11 mouse cellular contexts compared by ENCODE assay signal in the genomic region with DNA sequence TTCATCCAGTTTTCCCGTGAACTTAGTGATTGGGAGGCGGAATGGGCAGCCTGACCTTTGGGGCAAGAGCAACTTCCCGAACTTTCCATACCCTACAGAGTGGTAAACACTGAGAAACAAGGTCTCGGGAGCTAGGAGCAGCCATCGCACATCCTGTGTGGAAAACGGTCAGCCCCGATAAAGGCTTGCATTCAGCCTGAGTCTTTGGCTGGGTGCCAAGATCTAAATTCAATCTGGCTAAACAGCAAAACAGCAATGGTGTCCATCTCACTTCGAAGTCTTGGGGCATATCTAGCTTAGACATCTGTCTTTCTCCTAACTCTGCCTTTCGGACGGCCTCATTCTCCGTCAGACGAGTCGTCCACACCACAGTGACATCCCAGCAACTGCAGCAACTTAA.
DNase-seq lines count a peak whose midpoint lies in the region; ATAC-seq lines count a peak whose summit lies in the region.
"Had no signal": no experiment of that assay in that cellular context is flagged by ENCODE, and none has a peak within 500 bp of the region (broad histone marks: within the 10 kb centered on the region; RNA-seq: fewer than 3 reads in every experiment).

No protein-coding gene starts in this region.

- H3K4me1 ChIP-seq in hindbrain, embryonic 16.5 days (ENCODE audit: control insufficient read depth, insufficient read depth, low read depth, low read length) = no peaks in the 10 kb centered on the region
- peaks cover 11% of the 10 kb centered on the region for H3K4me1 ChIP-seq in hindbrain, embryonic 13.5 days (replicated peaks)
- H3K4me1 ChIP-seq in embryonic facial prominence, embryonic 15.5 days = peaks cover 29% of the 10 kb centered on the region

- H3K27me3 ChIP-seq in hindbrain, embryonic 16.5 days (replicated peaks; ENCODE audit: control insufficient read depth, insufficient read depth, low read length) = no peaks in the 10 kb centered on the region
- no peaks in the 10 kb centered on the region for H3K27me3 ChIP-seq in hindbrain, embryonic 13.5 days
- H3K27me3 ChIP-seq in embryonic facial prominence, embryonic 15.5 days = no peaks in the 10 kb centered on the region
- H3K27me3 ChIP-seq: hindbrain, embryonic 15.5 days had no signal

- ATAC-seq in hindbrain, embryonic 16.5 days = peak; percentile 64
- ATAC-seq in hindbrain, embryonic 13.5 days (ENCODE audit: low FRiP score) = no peak
- ATAC-seq in embryonic facial prominence, embryonic 15.5 days (ENCODE audit: insufficient number of reproducible peaks, low FRiP score, low TSS enrichment, low read depth) = no peak

- H3K9me3 ChIP-seq in hindbrain, embryonic 16.5 days (ENCODE audit: control insufficient read depth, low read length) = no peaks in the 10 kb centered on the region
- no peaks in the 10 kb centered on the region for H3K9me3 ChIP-seq in hindbrain, embryonic 13.5 days
- no peaks in the 10 kb centered on the region for H3K9me3 ChIP-seq in embryonic facial prominence, embryonic 15.5 days (replicated peaks)
- H3K9me3 ChIP-seq: hindbrain, embryonic 15.5 days had no signal

- no peak overlapping the region for H3K4me2 ChIP-seq in hindbrain, embryonic 16.5 days (ENCODE audit: low read length)
- no peak overlapping the region for H3K4me2 ChIP-seq in hindbrain, embryonic 13.5 days
- no peak overlapping the region for H3K4me2 ChIP-seq in embryonic facial prominence, embryonic 15.5 days (replicated peaks)
- H3K4me2 ChIP-seq: hindbrain, embryonic 15.5 days had no signal

- H3K4me3 ChIP-seq in hindbrain, embryonic 16.5 days (ENCODE audit: low read length) = no peak overlapping the region
- H3K4me3 ChIP-seq in hindbrain, embryonic 13.5 days = no peak overlapping the region
- no peak overlapping the region for H3K4me3 ChIP-seq in embryonic facial prominence, embryonic 15.5 days (replicated peaks)
- H3K4me3 ChIP-seq: hindbrain, embryonic 15.5 days had no signal

- H3K36me3 ChIP-seq in hindbrain, embryonic 16.5 days (ENCODE audit: control insufficient read depth, insufficient read depth, low read length) = no peaks in the 10 kb centered on the region
- H3K36me3 ChIP-seq in hindbrain, embryonic 13.5 days = no peaks in the 10 kb centered on the region
- no peaks in the 10 kb centered on the region for H3K36me3 ChIP-seq in embryonic facial prominence, embryonic 15.5 days
- H3K36me3 ChIP-seq: G1E; hindbrain, embryonic 15.5 days had no signal

- no peak overlapping the region for H3K27ac ChIP-seq in hindbrain, embryonic 16.5 days (ENCODE audit: low read depth, low read length)
- no peak overlapping the region for H3K27ac ChIP-seq in hindbrain, embryonic 13.5 days
- H3K27ac ChIP-seq in embryonic facial prominence, embryonic 15.5 days (replicated peaks) = peak overlapping the region; percentile 8; the same call in 1 of the 2 replicates
- H3K27ac ChIP-seq: hindbrain, embryonic 15.5 days; liver, embryonic 14.5 days had no signal

- DNase-seq in Muller cell, postnatal 12 days (ENCODE audit: inconsistent ontology term) = peak; percentile 29
- DNase-seq in kidney, postnatal 4 days = peak; percentile 23 to 48
- DNase-seq in layer of hippocampus, adult 18-20 months (ENCODE audit: low spot score in 2 of 2) = no peak
- no peak for DNase-seq in spleen, postnatal 4 days (ENCODE audit: low spot score in 2 of 2)
- DNase-seq: cerebellum, adult 9-11 months had no signal

- no peak overlapping the region for H3K9ac ChIP-seq in hindbrain, embryonic 16.5 days (ENCODE audit: low read depth, low read length)
- H3K9ac ChIP-seq in hindbrain, embryonic 13.5 days = no peak overlapping the region
- no peak overlapping the region for H3K9ac ChIP-seq in embryonic facial prominence, embryonic 15.5 days
- H3K9ac ChIP-seq: hindbrain, embryonic 15.5 days; liver, embryonic 14.5 days had no signal

- WGBS in hindbrain, embryonic 16.5 days = 50% methylated on average over 13 of the region's 13 CpGs
- 55% methylated on average over 13 of the region's 13 CpGs for WGBS in hindbrain, embryonic 13.5 days
- 42% methylated on average over 13 of the region's 13 CpGs for WGBS in embryonic facial prominence, embryonic 15.5 days

Comparison
In these comparisons a context has a peak if more than half of its experiments do, and no peak if none do; other contexts are left out.
1. DNase-seq: peak in Muller cell, postnatal 12 days (single experiment) and kidney, postnatal 4 days (2 of 2); none in layer of hippocampus, adult 18-20 months (0 of 2) and spleen, postnatal 4 days (0 of 2).